Comparison of ENCODE assay signal across 9 mouse cellular contexts in the genomic region with DNA sequence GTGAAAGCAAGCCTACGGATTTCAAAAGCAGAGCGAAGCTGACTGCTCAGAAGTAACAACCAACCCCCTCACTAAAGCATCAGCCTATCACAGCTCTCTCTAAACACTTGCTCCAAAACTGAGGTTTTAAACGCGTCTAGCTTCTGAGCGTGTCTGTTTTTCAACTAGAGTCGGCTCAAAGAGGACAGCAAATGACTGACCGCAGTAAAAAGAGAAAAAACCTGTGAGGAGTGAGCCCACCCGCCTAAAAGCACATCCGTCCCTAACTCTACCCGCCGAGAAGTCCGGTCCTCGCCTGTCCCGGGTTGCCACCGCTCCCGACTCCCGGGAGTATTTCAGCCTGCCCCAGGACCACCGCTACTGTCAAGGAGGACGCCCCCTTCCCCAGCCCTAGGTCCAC. TPM values are rescaled to one million over a fixed set of nuclear protein-coding genes. Genes with fewer than 3 reads are reported as not detected.
A peak's percentile ranks its signal among the peaks of the same experiment; 100 is the strongest.
DNase-seq lines count a peak whose midpoint lies in the region; ATAC-seq and TF ChIP-seq lines count a peak whose summit lies in the region.
"Had no signal": no experiment of that assay in that cellular context is flagged by ENCODE, and none has a peak within 500 bp of the region (broad histone marks: within the 10 kb centered on the region; RNA-seq: fewer than 3 reads in every experiment).

No protein-coding gene starts in this region.

- H3K4me1 ChIP-seq in heart, embryonic 16.5 days (ENCODE audit: control insufficient read depth, insufficient read depth, low read length) = peaks cover 19% of the 10 kb centered on the region
- 0 out of 2 replicates have a peak, but pooled peaks cover 2% of the 10 kb centered on the region for H3K4me1 ChIP-seq in hindbrain, embryonic 11.5 days (replicated peaks; ENCODE audit: control insufficient read depth, insufficient read depth, low read length)
- peaks cover 10% of the 10 kb centered on the region for H3K4me1 ChIP-seq in midbrain, embryonic 10.5 days

- H3K79me3 ChIP-seq in C2C12 (ENCODE audit: low read depth) = no peaks in the 10 kb centered on the region

- no peak for TF ChIP-seq CTCF in C2C12 (IDR thresholded peaks at IDR 0.05; ENCODE audit: control insufficient read depth, insufficient read depth, insufficient read length)

- H3K9ac ChIP-seq in heart, embryonic 16.5 days (ENCODE audit: low read length) = peak overlapping the region; percentile 77
- peak overlapping the region; percentile 61 for H3K9ac ChIP-seq in hindbrain, embryonic 11.5 days (ENCODE audit: low read depth, low read length)

- under 1% methylated on average over 19 of the region's 19 CpGs for WGBS in heart, embryonic 16.5 days
- WGBS in hindbrain, embryonic 11.5 days = under 1% methylated on average over 19 of the region's 19 CpGs
- WGBS in midbrain, embryonic 10.5 days = under 1% methylated on average over 19 of the region's 19 CpGs

- no peak for ATAC-seq in heart, embryonic 16.5 days (replicated peaks; ENCODE audit: extremely low read depth, insufficient read depth, low FRiP score)
- peak; percentile 39 for ATAC-seq in activated CD4-positive, CD25-positive, alpha-beta regulatory T cell, adult 4 months
- peak; percentile 23 for ATAC-seq in hindbrain, embryonic 11.5 days (ENCODE audit: low FRiP score)

- no peaks in the 10 kb centered on the region for H3K9me3 ChIP-seq in heart, embryonic 16.5 days (replicated peaks; ENCODE audit: control insufficient read depth, low read length)
- H3K9me3 ChIP-seq in hindbrain, embryonic 11.5 days (ENCODE audit: control insufficient read depth, low read length) = no peaks in the 10 kb centered on the region
- H3K9me3 ChIP-seq in midbrain, embryonic 10.5 days (replicated peaks) = no peaks in the 10 kb centered on the region

- no peak for DNase-seq in heart, postnatal 4 days
- no peak for DNase-seq in hindbrain, embryonic 11.5 days (ENCODE audit: low spot score)
- no peak for DNase-seq in midbrain, embryonic 10.5 days (ENCODE audit: low spot score)
- DNase-seq in spleen, postnatal 4 days (ENCODE audit: low spot score in 2 of 2) = no peak
- no peak for DNase-seq in cerebellum, adult 9-11 months

- no peaks in the 10 kb centered on the region for H3K27me3 ChIP-seq in heart, embryonic 16.5 days (ENCODE audit: control insufficient read depth, insufficient read depth, low read length)
- H3K27me3 ChIP-seq in C2C12 (ENCODE audit: control insufficient read depth, insufficient read depth, insufficient read length) = peaks cover 6% of the 10 kb centered on the region
- no peaks in the 10 kb centered on the region for H3K27me3 ChIP-seq in hindbrain, embryonic 11.5 days (ENCODE audit: control insufficient read depth, insufficient read depth, low read length)
- H3K27me3 ChIP-seq in midbrain, embryonic 10.5 days (ENCODE audit: low read depth, poor library complexity, severe bottlenecking) = peaks cover 8% of the 10 kb centered on the region; the same call in 1 of the 2 replicates

- no peaks in the 10 kb centered on the region for H3K79me2 ChIP-seq in C2C12 (ENCODE audit: control insufficient read depth, insufficient read depth)

- no peaks in the 10 kb centered on the region for H3K36me3 ChIP-seq in heart, embryonic 16.5 days (ENCODE audit: control insufficient read depth, insufficient read depth)
- H3K36me3 ChIP-seq in C2C12 (ENCODE audit: control insufficient read depth, insufficient read depth) = no peaks in the 10 kb centered on the region
- H3K36me3 ChIP-seq in hindbrain, embryonic 11.5 days (ENCODE audit: control insufficient read depth, insufficient read depth, low read length) = no peaks in the 10 kb centered on the region
- peaks cover 11% of the 10 kb centered on the region; the same call in 1 of the 2 replicates for H3K36me3 ChIP-seq in midbrain, embryonic 10.5 days

- H3K4me3 ChIP-seq in heart, embryonic 16.5 days (ENCODE audit: low read length) = peak overlapping the region; percentile 72
- H3K4me3 ChIP-seq in C2C12 (ENCODE audit: insufficient read depth, poor library complexity, severe bottlenecking) = peak overlapping the region; percentile 36
- H3K4me3 ChIP-seq in hindbrain, embryonic 11.5 days (ENCODE audit: low read depth, low read length) = peak overlapping the region; percentile 59
- H3K4me3 ChIP-seq in midbrain, embryonic 10.5 days = peak overlapping the region; percentile 76

- H3K27ac ChIP-seq in heart, embryonic 16.5 days (ENCODE audit: low read length) = no peak overlapping the region; the same call in 1 of the 2 replicates
- H3K27ac ChIP-seq in hindbrain, embryonic 11.5 days (ENCODE audit: low read depth, low read length) = no peak overlapping the region
- peak overlapping the region; percentile 87 for H3K27ac ChIP-seq in midbrain, embryonic 10.5 days (replicated peaks)

- H3K4me2 ChIP-seq in heart, embryonic 16.5 days (ENCODE audit: low read depth, low read length) = peak overlapping the region; percentile 61
- peak overlapping the region; percentile 85 for H3K4me2 ChIP-seq in hindbrain, embryonic 11.5 days (replicated peaks; ENCODE audit: low read depth, low read length)

- peak overlapping the region; percentile 72 for H3ac ChIP-seq in C2C12 (ENCODE audit: control insufficient read depth, insufficient read length, low read depth)

TF ChIP-seq in C2C12, 6 proteins besides CTCF, POLR2A, EP300 and RAD21:
- TF ChIP-seq MYOG (IDR thresholded peaks at IDR 0.05; ENCODE audit: control insufficient read depth, extremely low read depth, insufficient read length) = no peak
- TF ChIP-seq FOSL1 (IDR thresholded peaks at IDR 0.05; ENCODE audit: insufficient read depth, low read length, poor library complexity, severe bottlenecking) = no peak
- no peak for TF ChIP-seq MYOD1 (IDR thresholded peaks at IDR 0.05; ENCODE audit: control insufficient read depth, insufficient read length, low read depth)
- no peak for TF ChIP-seq USF1 (IDR thresholded peaks at IDR 0.05; ENCODE audit: low read depth)
- TF ChIP-seq CEBPB (IDR thresholded peaks at IDR 0.05; ENCODE audit: low read depth) = no peak
- no peak for TF ChIP-seq MAX (IDR thresholded peaks at IDR 0.05)

RNA-seq across cellular contexts. Expression of gene Angel1, which starts 0.6 kb away (rescaled TPM):
- polyA plus RNA-seq in heart, embryonic 16.5 days (2015; fragmentation: Nextera tagmentation; extraction: Ambion mirVana) = 7.9 and 9.4 TPM in 2 replicates
- total RNA-seq in heart, postnatal 4 days (2021) = 1 to 10 TPM; 5.2 to 5.3 TPM
- 0.92 TPM for polyA plus RNA-seq in C2C12 (2012; fragmentation: generic; extraction: Trizol)
- 1 to 10 TPM; 4.0 to 5.7 TPM for polyA plus RNA-seq in activated CD4-positive, CD25-positive, alpha-beta regulatory T cell, adult 4 months (2017; shearing (Covaris generic))
- polyA plus RNA-seq in hindbrain, embryonic 11.5 days (2014; fragmentation: Nextera tagmentation; extraction: Ambion mirVana) = 8.4 and 11.6 TPM in 2 replicates
- polyA plus RNA-seq in midbrain, embryonic 10.5 days (2016; fragmentation: Nextera tagmentation; extraction: Ambion mirVana) = 14.4 and 16.0 TPM in 2 replicates

RNA-seq across cellular contexts. Expression of gene Lrrc74a, which starts 8.5 kb away (rescaled TPM):
- polyA plus RNA-seq in heart, embryonic 16.5 days (2015; fragmentation: Nextera tagmentation; extraction: Ambion mirVana) = not detected in 2 replicates
- total RNA-seq in heart, postnatal 4 days (2021) = not detected
- polyA plus RNA-seq in C2C12 (2012; fragmentation: generic; extraction: Trizol) = not detected
- not detected for polyA plus RNA-seq in activated CD4-positive, CD25-positive, alpha-beta regulatory T cell, adult 4 months (2017; shearing (Covaris generic))
- not detected in 2 replicates for polyA plus RNA-seq in hindbrain, embryonic 11.5 days (2014; fragmentation: Nextera tagmentation; extraction: Ambion mirVana)
- polyA plus RNA-seq in midbrain, embryonic 10.5 days (2016; fragmentation: Nextera tagmentation; extraction: Ambion mirVana) = not detected in 2 replicates
- polyA plus RNA-seq: frontal cortex, adult 2 months had no signal

RNA-seq across cellular contexts. Expression of gene Vash1, which starts 47.2 kb away (rescaled TPM):
- polyA plus RNA-seq in heart, embryonic 16.5 days (2015; fragmentation: Nextera tagmentation; extraction: Ambion mirVana) = 8.9 and 11.0 TPM in 2 replicates
- total RNA-seq in heart, postnatal 4 days (2021) = 10 to 100 TPM; 53.5 to 56.7 TPM
- polyA plus RNA-seq in C2C12 (2012; fragmentation: generic; extraction: Trizol) = 0.44 TPM
- polyA plus RNA-seq in activated CD4-positive, CD25-positive, alpha-beta regulatory T cell, adult 4 months (2017; shearing (Covaris generic)) = under 1 TPM in 1 of 2 experiments, not detected in 1; 0.17 TPM
- polyA plus RNA-seq in hindbrain, embryonic 11.5 days (2014; fragmentation: Nextera tagmentation; extraction: Ambion mirVana) = 26.5 and 28.1 TPM in 2 replicates
- polyA plus RNA-seq in midbrain, embryonic 10.5 days (2016; fragmentation: Nextera tagmentation; extraction: Ambion mirVana) = 17.5 and 22.3 TPM in 2 replicates
